Mouse (Mus musculus): ENCODE data around the gene Clcn2.

Gene Clcn2

DNA sequence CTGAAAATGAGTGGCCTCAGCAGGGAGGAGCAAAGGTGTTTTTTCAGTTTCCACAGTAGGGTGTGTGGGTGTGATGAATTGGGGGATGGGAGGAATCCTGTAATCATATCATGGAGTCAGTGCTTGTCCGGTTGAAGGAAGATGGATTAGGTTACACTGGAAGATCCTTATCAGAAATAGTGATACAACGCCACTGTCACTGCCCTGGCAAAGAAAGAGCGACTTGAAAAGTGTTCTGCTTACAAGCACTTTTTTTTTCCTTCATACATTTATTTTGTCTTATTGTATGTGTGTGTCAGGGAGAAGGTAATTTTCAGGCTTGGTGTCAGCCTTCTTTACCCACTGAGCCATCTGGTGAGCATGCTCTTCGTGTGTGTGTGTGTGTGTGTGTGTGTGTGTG is 5.2 kb upstream of the Clcn2 start:
- in situ Hi-C loops (cut with MboI), result no loop called here

GRCm38 (mm10) chr16:20721808-20722207 is 4.3 kb upstream of the Clcn2 start:
- in situ Hi-C loops (cut with MboI), result no loop called here

- in situ Hi-C loops (cut with MboI), result no loop called here
Observed at GRCm38 (mm10) chr16:20717978-20718670, 578 bp upstream of the Clcn2 start.

DNA sequence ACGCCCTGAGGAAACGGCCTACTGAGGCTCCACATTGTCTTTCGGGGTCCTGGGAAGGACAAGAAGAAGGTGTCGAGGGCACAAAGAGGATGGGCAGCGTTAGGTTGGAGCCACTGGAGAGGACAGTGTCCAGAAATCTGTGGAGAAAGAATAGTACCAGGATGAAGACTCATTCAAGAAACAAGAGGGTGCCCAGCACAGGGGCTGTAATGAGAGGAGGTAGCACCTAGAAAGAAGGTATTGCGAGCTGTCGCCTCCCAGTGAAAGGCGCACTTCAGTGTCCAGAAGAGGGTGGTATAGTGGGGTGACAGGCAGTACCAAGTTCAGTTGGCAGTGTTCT is 735 bp downstream of the Clcn2 start:
- in situ Hi-C loops (cut with MboI), result no loop called here

GRCm38 (mm10) chr16:20715976-20716840 is 1.3 kb downstream of the Clcn2 start:
- in situ Hi-C loops (cut with MboI), result no loop called here

DNA sequence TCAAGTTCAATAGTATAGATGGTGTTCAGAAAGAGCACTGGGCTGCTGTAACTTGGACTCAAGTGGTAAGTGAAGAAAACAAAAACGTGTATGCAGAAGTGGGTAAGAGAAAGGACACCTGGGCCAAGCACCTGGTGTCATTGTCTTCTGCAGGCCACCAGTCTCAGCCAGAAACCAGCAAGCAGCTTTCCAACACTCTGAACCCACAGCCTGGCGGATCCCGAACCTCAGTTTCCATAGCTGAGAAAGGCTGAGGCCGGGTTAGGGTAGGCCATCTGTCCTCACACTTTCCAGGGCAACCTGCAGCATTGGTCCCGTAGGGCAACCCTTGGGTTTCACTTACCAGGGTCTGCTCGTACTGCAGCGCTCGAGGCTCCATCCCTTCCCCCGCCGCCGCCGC is 2.0 kb downstream of the Clcn2 start:
- in situ Hi-C loops (cut with MboI), result no loop called here

DNA sequence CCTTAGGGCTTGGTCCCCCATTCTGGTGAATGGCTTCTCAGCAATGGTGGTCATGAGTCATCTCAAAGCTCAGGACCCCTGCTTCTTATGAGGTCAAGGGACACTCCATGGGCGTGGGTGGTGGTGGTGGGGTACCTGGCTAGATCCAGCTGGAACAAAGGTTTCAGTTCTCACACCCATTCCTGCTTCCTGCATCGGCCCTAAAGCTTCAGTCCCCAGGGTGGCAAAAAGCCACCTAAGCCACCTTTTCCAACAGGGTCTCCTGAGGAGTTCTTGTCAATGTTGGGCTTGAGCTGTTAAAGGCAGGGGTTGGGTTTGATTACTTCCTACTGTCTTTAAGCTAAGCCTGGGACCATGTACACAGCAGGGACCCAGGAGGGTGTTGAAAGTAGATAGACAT is 2.4 kb downstream of the Clcn2 start:
- in situ Hi-C loops (cut with MboI), result no loop called here

GRCm38 (mm10) chr16:20714307-20715080 is 3.1 kb downstream of the Clcn2 start:
- in situ Hi-C loops (cut with MboI), result no loop called here

- in situ Hi-C loops (cut with MboI), result no loop called here
Observed at GRCm38 (mm10) chr16:20712889-20713288, 4.7 kb downstream of the Clcn2 start.

- in situ Hi-C loops (cut with MboI), result no loop called here
Observed at GRCm38 (mm10) chr16:20712190-20712589, 5.4 kb downstream of the Clcn2 start.

DNA sequence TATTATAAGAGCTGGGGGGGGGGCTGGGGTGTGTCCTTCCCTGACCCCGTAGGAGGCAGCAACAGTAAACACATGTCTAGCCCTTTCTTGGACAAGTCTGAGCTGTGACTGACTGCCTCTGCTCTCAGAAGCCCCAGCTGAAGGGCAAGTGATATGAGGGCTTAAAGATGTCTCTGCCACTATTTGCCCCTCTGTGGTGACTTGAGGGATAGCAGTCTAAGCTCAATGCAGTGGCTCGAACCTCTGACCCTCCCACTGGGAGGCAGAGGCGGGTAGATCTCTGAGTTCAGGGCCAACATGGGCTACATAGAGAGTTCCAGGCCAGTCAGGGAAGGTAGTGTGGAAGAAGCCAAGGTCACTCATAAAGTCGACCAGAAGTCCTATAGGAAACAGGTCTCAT is 6.7 kb downstream of the Clcn2 start:
- in situ Hi-C loops (cut with MboI), result no loop called here

DNA sequence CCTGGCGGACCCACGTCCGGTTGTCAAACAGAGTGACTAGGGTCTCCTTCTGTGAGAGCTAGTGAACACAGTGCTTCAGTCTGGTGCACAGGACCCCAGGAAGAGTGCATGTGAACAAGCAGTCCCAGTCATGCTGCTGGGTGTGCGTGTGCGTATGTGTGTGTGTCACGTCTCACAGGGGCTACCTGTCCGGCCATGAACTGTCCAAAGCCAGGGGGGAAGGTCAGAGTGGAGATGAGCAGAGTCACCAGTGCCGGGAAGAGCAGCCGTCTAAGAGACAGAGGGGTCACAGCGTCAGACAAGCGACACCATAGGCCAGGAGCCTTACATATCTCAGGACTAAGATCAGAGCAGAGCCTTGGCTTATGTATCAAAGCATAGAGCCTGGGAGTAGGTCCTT is 7.2 kb downstream of the Clcn2 start:
- in situ Hi-C loops (cut with MboI), result no loop called here

GRCm38 (mm10) chr16:20708939-20709734 is 8.4 kb downstream of the Clcn2 start:
- in situ Hi-C loops (cut with MboI), result no loop called here

- in situ Hi-C loops (cut with MboI), result no loop called here
Observed at GRCm38 (mm10) chr16:20708220-20708938, 9.2 kb downstream of the Clcn2 start.

- in situ Hi-C loops (cut with MboI), result no loop called here
Observed at GRCm38 (mm10) chr16:20706407-20707055, 11.0 kb downstream of the Clcn2 start.

DNA sequence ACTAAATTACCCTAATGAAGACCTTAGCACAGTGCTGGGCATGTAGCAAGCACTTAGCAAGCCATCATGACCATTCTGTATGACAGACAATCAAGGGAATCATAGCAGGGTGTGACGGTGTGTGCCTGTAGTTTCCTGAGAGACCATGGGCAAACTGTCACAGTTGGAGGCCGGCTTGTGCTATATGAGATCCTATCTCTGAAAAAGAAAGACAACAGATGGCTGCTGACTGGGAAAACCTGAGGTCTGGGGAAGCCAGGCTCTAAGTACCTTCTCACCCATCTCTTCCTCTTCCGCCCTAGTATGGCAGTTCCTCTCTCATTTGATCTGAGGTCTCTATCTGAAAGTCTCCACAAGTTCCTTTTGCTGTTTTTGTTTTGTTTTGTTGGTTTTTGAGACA is 11.8 kb downstream of the Clcn2 start:
- in situ Hi-C loops (cut with MboI), result no loop called here

- in situ Hi-C loops (cut with MboI), result no loop called here
Observed at GRCm38 (mm10) chr16:20703699-20704400, 13.7 kb downstream of the Clcn2 start.

- in situ Hi-C loops (cut with MboI), result no loop called here
Observed at GRCm38 (mm10) chr16:20703071-20703470, 14.5 kb downstream of the Clcn2 start.

- in situ Hi-C loops (cut with MboI), result no loop called here
Observed at GRCm38 (mm10) chr16:20702522-20702893, 15.0 kb downstream of the Clcn2 start.
